Mouse (Mus musculus): Measurements from ENCODE around the gene Gm44965. TPM values are rescaled to one million over a fixed set of nuclear protein-coding genes. Genes with fewer than 3 reads are reported as not detected.
A peak's percentile ranks its signal among the peaks of the same experiment; 100 is the strongest.

The Gm44965 gene
- polyA plus RNA-seq, 1 experiment = not detected

- TF ChIP-seq CTCF (IDR thresholded peaks at IDR 0.05; ENCODE audit: insufficient read depth, low read depth, low read length) (no peak), POLR2A (IDR thresholded peaks at IDR 0.05; ENCODE audit: insufficient read depth, low read depth, low read length) (no peak)
- Histone ChIP-seq H3K4me1 (ENCODE audit: control insufficient read depth, insufficient read depth, low read length) (peaks cover 22% of the 10 kb centered on the region), H3K4me3 (ENCODE audit: insufficient read depth, low read depth, low read length) (peak overlapping the region; percentile 67), H3K27ac (ENCODE audit: insufficient read depth, low read depth, low read length) (no peak overlapping the region; the same call in 1 of the 2 replicates)
- 3% methylated on average over 7 of the region's 7 CpGs for WGBS
Observed at GRCm38 (mm10) chr6:48627511-48627924, 33.8 kb downstream of the Gm44965 start.

- WGBS = 88% methylated on average over 3 of the region's 3 CpGs
Observed at GRCm38 (mm10) chr6:48628377-48628776, 34.6 kb downstream of the Gm44965 start.

GRCm38 (mm10) chr6:48628808-48629660 lies 35.3 kb downstream of the Gm44965 start:
- Histone ChIP-seq H3K27ac (ENCODE audit: insufficient read depth, low read depth, low read length) (no peak overlapping the region; the same call in 1 of the 2 replicates), H3K4me1 (ENCODE audit: control insufficient read depth, insufficient read depth, low read length) (peaks cover 22% of the 10 kb centered on the region), H3K4me3 (ENCODE audit: insufficient read depth, low read depth, low read length) (peak overlapping the region; percentile 53)
- TF ChIP-seq POLR2A (IDR thresholded peaks at IDR 0.05; ENCODE audit: insufficient read depth, low read depth, low read length) = peak; percentile 57; the same call in 1 of the 2 replicates
- TF ChIP-seq CTCF (IDR thresholded peaks at IDR 0.05; ENCODE audit: insufficient read depth, low read depth, low read length) = no peak
- 13% methylated on average over 54 of the region's 54 CpGs for WGBS

More at GRCm38 (mm10) chr6:48628377-48628776, 34.6 kb downstream of the Gm44965 start:
- no peak for TF ChIP-seq POLR2A (IDR thresholded peaks at IDR 0.05; ENCODE audit: insufficient read depth, low read depth, low read length)
- no peak for TF ChIP-seq CTCF (IDR thresholded peaks at IDR 0.05; ENCODE audit: insufficient read depth, low read depth, low read length)
- Histone ChIP-seq H3K27ac (ENCODE audit: insufficient read depth, low read depth, low read length) (no peak overlapping the region), H3K4me1 (ENCODE audit: control insufficient read depth, insufficient read depth, low read length) (peaks cover 22% of the 10 kb centered on the region), H3K4me3 (ENCODE audit: insufficient read depth, low read depth, low read length) (no peak overlapping the region)

GRCm38 (mm10) chr6:48629661-48630034 lies 35.9 kb downstream of the Gm44965 start:
- TF ChIP-seq CTCF (IDR thresholded peaks at IDR 0.05; ENCODE audit: insufficient read depth, low read depth, low read length) = no peak
- TF ChIP-seq POLR2A (IDR thresholded peaks at IDR 0.05; ENCODE audit: insufficient read depth, low read depth, low read length) = no peak
- Histone ChIP-seq H3K27ac (ENCODE audit: insufficient read depth, low read depth, low read length) (no peak overlapping the region), H3K4me1 (ENCODE audit: control insufficient read depth, insufficient read depth, low read length) (peaks cover 22% of the 10 kb centered on the region), H3K4me3 (ENCODE audit: insufficient read depth, low read depth, low read length) (peak overlapping the region; percentile 53)
- whole genome bisulfite sequencing = 20% methylated on average over 13 of the region's 13 CpGs

- Histone ChIP-seq H3K4me3 (ENCODE audit: insufficient read depth, low read depth, low read length) (no peak overlapping the region), H3K4me1 (ENCODE audit: control insufficient read depth, insufficient read depth, low read length) (peaks cover 22% of the 10 kb centered on the region), H3K27ac (ENCODE audit: insufficient read depth, low read depth, low read length) (no peak overlapping the region)
- WGBS = 89% methylated on average over 8 of the region's 8 CpGs
- TF ChIP-seq CTCF (IDR thresholded peaks at IDR 0.05; ENCODE audit: insufficient read depth, low read depth, low read length) (no peak), POLR2A (IDR thresholded peaks at IDR 0.05; ENCODE audit: insufficient read depth, low read depth, low read length) (no peak)
Observed at GRCm38 (mm10) chr6:48630831-48631230, 37.1 kb downstream of the Gm44965 start.

GRCm38 (mm10) chr6:48635105-48635504 lies 41.4 kb downstream of the Gm44965 start:
- no peak overlapping the region for H3K4me3 ChIP-seq (ENCODE audit: insufficient read depth, low read depth, low read length)
- TF ChIP-seq POLR2A (IDR thresholded peaks at IDR 0.05; ENCODE audit: insufficient read depth, low read depth, low read length) = no peak
- no peak for TF ChIP-seq CTCF (IDR thresholded peaks at IDR 0.05; ENCODE audit: insufficient read depth, low read depth, low read length)
- H3K4me1 ChIP-seq (ENCODE audit: control insufficient read depth, insufficient read depth, low read length) = peaks cover 2% of the 10 kb centered on the region; the same call in 1 of the 2 replicates
- H3K27ac ChIP-seq (ENCODE audit: insufficient read depth, low read depth, low read length) = no peak overlapping the region
- WGBS = 94% methylated on average over 2 of the region's 2 CpGs

GRCm38 (mm10) chr6:48636515-48636914 lies 42.8 kb downstream of the Gm44965 start:
- WGBS = 71% methylated on average over 6 of the region's 6 CpGs

GRCm38 (mm10) chr6:48637811-48638500 lies 44.2 kb downstream of the Gm44965 start:
- Histone ChIP-seq H3K4me1 (ENCODE audit: control insufficient read depth, insufficient read depth, low read length) (peaks cover 2% of the 10 kb centered on the region; the same call in 1 of the 2 replicates), H3K27ac (ENCODE audit: insufficient read depth, low read depth, low read length) (no peak overlapping the region), H3K4me3 (ENCODE audit: insufficient read depth, low read depth, low read length) (no peak overlapping the region)
- 61% methylated on average over 6 of the region's 6 CpGs for WGBS
- TF ChIP-seq POLR2A (IDR thresholded peaks at IDR 0.05; ENCODE audit: insufficient read depth, low read depth, low read length) = no peak
- no peak for TF ChIP-seq CTCF (IDR thresholded peaks at IDR 0.05; ENCODE audit: insufficient read depth, low read depth, low read length)

More at GRCm38 (mm10) chr6:48636515-48636914, 42.8 kb downstream of the Gm44965 start:
- Histone ChIP-seq H3K4me3 (ENCODE audit: insufficient read depth, low read depth, low read length) (no peak overlapping the region), H3K4me1 (ENCODE audit: control insufficient read depth, insufficient read depth, low read length) (peaks cover 2% of the 10 kb centered on the region; the same call in 1 of the 2 replicates), H3K27ac (ENCODE audit: insufficient read depth, low read depth, low read length) (no peak overlapping the region)
- TF ChIP-seq POLR2A (IDR thresholded peaks at IDR 0.05; ENCODE audit: insufficient read depth, low read depth, low read length) = no peak
- TF ChIP-seq CTCF (IDR thresholded peaks at IDR 0.05; ENCODE audit: insufficient read depth, low read depth, low read length) = no peak

- no peak for TF ChIP-seq POLR2A (IDR thresholded peaks at IDR 0.05; ENCODE audit: insufficient read depth, low read depth, low read length)
- no peak for TF ChIP-seq CTCF (IDR thresholded peaks at IDR 0.05; ENCODE audit: insufficient read depth, low read depth, low read length)
- WGBS = 66% methylated on average over 2 of the region's 2 CpGs
- Histone ChIP-seq H3K4me1 (ENCODE audit: control insufficient read depth, insufficient read depth, low read length) (peaks cover 2% of the 10 kb centered on the region; the same call in 1 of the 2 replicates), H3K27ac (ENCODE audit: insufficient read depth, low read depth, low read length) (no peak overlapping the region), H3K4me3 (ENCODE audit: insufficient read depth, low read depth, low read length) (no peak overlapping the region)
Observed at GRCm38 (mm10) chr6:48638553-48638952, 44.8 kb downstream of the Gm44965 start.
